Mouse (Mus musculus) limb, embryonic 15.5 days (tissue): Measurements from ENCODE around the gene Vwa7. TPM values are rescaled to one million over a fixed set of nuclear protein-coding genes. Genes with fewer than 3 reads are reported as not detected.
"Not testable (repeated sequence)": the region's sequence is repeated elsewhere in the genome, so short reads cannot be mapped to it uniquely, and the experiment has no call there.

Source experiments
- ATAC-seq: fragments of 200-750 bp; cut with Nextera tagmentation; 2 replicates; pipeline ENCODE4 v1.8.0; 2017; ENCODE audit warnings: low read depth, moderate TSS enrichment; ENCODE audit not compliant: insufficient number of reproducible peaks, low FRiP score, low TSS enrichment
- H3K27ac ChIP-seq: fragments of 300-500 bp; sonication (generic); 2 replicates; pipeline ENCODE4 v1.5.1; 2015; ENCODE audit warnings: moderate library complexity, mild to moderate bottlenecking, inconsistent platforms
- H3K27me3 ChIP-seq: fragments of 300-500 bp; sonication (generic); 2 replicates; pipeline ENCODE4 v1.6.1; 2015; ENCODE audit warnings: inconsistent platforms
- H3K36me3 ChIP-seq: fragments of 300-500 bp; sonication (generic); 2 replicates; pipeline ENCODE4 v1.6.1; 2015; ENCODE audit warnings: inconsistent platforms
- H3K4me1 ChIP-seq: fragments of 300-500 bp; sonication (generic); 2 replicates; pipeline ENCODE4 v1.6.1; 2015; ENCODE audit warnings: inconsistent platforms
- H3K4me2 ChIP-seq: fragments of 300-500 bp; sonication (generic); 2 replicates; pipeline ENCODE4 v1.6.1; 2015; ENCODE audit warnings: mild to moderate bottlenecking, inconsistent platforms
- H3K4me3 ChIP-seq: fragments of 300-500 bp; sonication (generic); 2 replicates; pipeline ENCODE4 v1.5.1; 2015; ENCODE audit warnings: mild to moderate bottlenecking, inconsistent platforms
- H3K9ac ChIP-seq: fragments of 300-500 bp; sonication (generic); 2 replicates; pipeline ENCODE4 v1.6.1; 2015; ENCODE audit warnings: inconsistent platforms
- H3K9me3 ChIP-seq: fragments of 300-500 bp; sonication (generic); 2 replicates; pipeline ENCODE4 v1.6.1; 2016; ENCODE audit warnings: inconsistent platforms
- WGBS: fragments of 180-500 bp; shearing (Covaris S2); methylation state at CpG from one replicate; pipeline ENCODE4 v1.1.7; 2015; 5-methylcytosine and 5-hydroxymethylcytosine counted together
- polyA plus RNA-seq: library from polyadenylated mRNA; unstranded; fragments of >200 nt; fragmentation: Nextera tagmentation; extraction: Ambion mirVana; gene quantifications from 2 replicates; pipeline ENCODE4 v1.2.1, GENCODE M21; 2015

Gene Vwa7
- polyA plus RNA-seq, 1 experiment from 2014 or later: 0.18 TPM

- Histone ChIP-seq H3K9me3 (no peaks in the 10 kb centered on the region), H3K27me3 (no peaks in the 10 kb centered on the region), H3K36me3 (no peaks in the 10 kb centered on the region), H3K4me1 (peaks cover 35% of the 10 kb centered on the region), H3K9ac (no peak overlapping the region), H3K4me3 (no peak overlapping the region), H3K4me2 (no peak overlapping the region), H3K27ac (no peak overlapping the region)
- ATAC-seq: no peak
- 72% methylated on average over 12 of the region's 13 CpGs for WGBS
These were observed 7.9 kb downstream of the Vwa7 start for GRCm38 (mm10) chr17:35024261-35024660.

- H3K27ac ChIP-seq: no peak overlapping the region
- no peak overlapping the region for H3K4me2 ChIP-seq
- 64% methylated on average over 8 of the region's 10 CpGs for WGBS
These were observed 8.5 kb downstream of the Vwa7 start for GRCm38 (mm10) chr17:35024691-35025488.

GRCm38 (mm10) chr17:35026206-35026605 lies 9.8 kb downstream of the Vwa7 start:
- H3K4me3 ChIP-seq: no peak overlapping the region
- H3K4me2 ChIP-seq: peak overlapping the region; percentile 7; the same call in 1 of the 2 replicates
- peaks cover 37% of the 10 kb centered on the region for H3K4me1 ChIP-seq
- ATAC-seq: no peak
- no peaks in the 10 kb centered on the region for H3K9me3 ChIP-seq
- no peaks in the 10 kb centered on the region for H3K36me3 ChIP-seq
- no peaks in the 10 kb centered on the region for H3K27me3 ChIP-seq
- 74% methylated on average over 5 of the region's 5 CpGs for WGBS
- peak overlapping the region; percentile 57; the same call in 1 of the 2 replicates for H3K27ac ChIP-seq
- H3K9ac ChIP-seq: no peak overlapping the region

More at GRCm38 (mm10) chr17:35024691-35025488, 8.5 kb downstream of the Vwa7 start:
- ATAC-seq: no peak
- H3K9ac ChIP-seq: no peak overlapping the region
- H3K27me3 ChIP-seq: no peaks in the 10 kb centered on the region
- H3K4me1 ChIP-seq: peaks cover 37% of the 10 kb centered on the region
- no peaks in the 10 kb centered on the region for H3K9me3 ChIP-seq
- no peak overlapping the region for H3K4me3 ChIP-seq
- H3K36me3 ChIP-seq: no peaks in the 10 kb centered on the region

GRCm38 (mm10) chr17:35027277-35028068 lies 11.1 kb downstream of the Vwa7 start, which contains the start of gene Sapcd1:
Sapcd1 (minus strand) TSS chr17:35028016.
- Histone ChIP-seq H3K27ac (peak within 1 kb of the TSS; percentile 69), H3K27me3 (no peaks in the 10 kb centered on the region), H3K4me2 (peak within 1 kb of the TSS; percentile 31; the same call in 1 of the 2 replicates), H3K4me1 (peaks cover 33% of the 10 kb centered on the region), H3K9ac (no peak within 1 kb of the TSS; the same call in 1 of the 2 replicates), H3K4me3 (peak within 1 kb of the TSS; percentile 14), H3K9me3 (no peaks in the 10 kb centered on the region), H3K36me3 (no peaks in the 10 kb centered on the region)
- ATAC-seq: peak; percentile 67; the same call in 1 of the 2 replicates
- WGBS: 31% methylated on average over 13 of the region's 13 CpGs

- Histone ChIP-seq H3K27me3 (no peaks in the 10 kb centered on the region), H3K27ac (no peak overlapping the region), H3K4me3 (no peak overlapping the region), H3K9ac (no peak overlapping the region), H3K4me1 (peaks cover 33% of the 10 kb centered on the region), H3K9me3 (no peaks in the 10 kb centered on the region), H3K4me2 (no peak overlapping the region), H3K36me3 (no peaks in the 10 kb centered on the region)
- no peak for ATAC-seq
- WGBS: 84% methylated on average over 2 of the region's 2 CpGs
These were observed 11.9 kb downstream of the Vwa7 start for GRCm38 (mm10) chr17:35028315-35028714.

GRCm38 (mm10) chr17:35029691-35030532 lies 13.5 kb downstream of the Vwa7 start:
- WGBS: 38% methylated on average over 19 of the region's 19 CpGs
- Histone ChIP-seq H3K4me3 (no peak overlapping the region), H3K4me2 (no peak overlapping the region), H3K9me3 (no peaks in the 10 kb centered on the region), H3K27me3 (no peaks in the 10 kb centered on the region), H3K27ac (no peak overlapping the region), H3K36me3 (no peaks in the 10 kb centered on the region), H3K9ac (no peak overlapping the region), H3K4me1 (peaks cover 30% of the 10 kb centered on the region)
- ATAC-seq: no peak

- peaks cover 19% of the 10 kb centered on the region for H3K4me1 ChIP-seq
- no peaks in the 10 kb centered on the region for H3K27me3 ChIP-seq
- no peak overlapping the region for H3K4me3 ChIP-seq
- H3K4me2 ChIP-seq: no peak overlapping the region
- H3K9me3 ChIP-seq: no peaks in the 10 kb centered on the region
- H3K36me3 ChIP-seq: no peaks in the 10 kb centered on the region
- no peak for ATAC-seq
- 89% methylated on average over 11 of the region's 11 CpGs for WGBS
- no peak overlapping the region for H3K27ac ChIP-seq
- H3K9ac ChIP-seq: no peak overlapping the region
These were observed 14.9 kb downstream of the Vwa7 start for GRCm38 (mm10) chr17:35031272-35031671.

- Histone ChIP-seq H3K36me3 (no peaks in the 10 kb centered on the region), H3K4me1 (peaks cover 14% of the 10 kb centered on the region), H3K4me3 (no peak overlapping the region), H3K27ac (no peak overlapping the region), H3K4me2 (no peak overlapping the region), H3K9me3 (no peaks in the 10 kb centered on the region), H3K9ac (no peak overlapping the region), H3K27me3 (no peaks in the 10 kb centered on the region)
- 81% methylated on average over 7 of the region's 7 CpGs for WGBS
- no peak for ATAC-seq
These were observed 15.5 kb downstream of the Vwa7 start for GRCm38 (mm10) chr17:35031880-35032279.

GRCm38 (mm10) chr17:35032323-35032870 lies 16.0 kb downstream of the Vwa7 start:
- Histone ChIP-seq H3K9me3 (no peaks in the 10 kb centered on the region), H3K4me3 (no peak overlapping the region), H3K36me3 (no peaks in the 10 kb centered on the region), H3K27me3 (no peaks in the 10 kb centered on the region), H3K9ac (no peak overlapping the region), H3K4me2 (no peak overlapping the region), H3K4me1 (peaks cover 11% of the 10 kb centered on the region), H3K27ac (no peak overlapping the region)
- WGBS: 65% methylated on average over 8 of the region's 8 CpGs
- ATAC-seq: no peak

- H3K27me3 ChIP-seq, H3K4me2 ChIP-seq, H3K27ac ChIP-seq, H3K4me1 ChIP-seq, H3K9ac ChIP-seq, H3K9me3 ChIP-seq, H3K36me3 ChIP-seq, H3K4me3 ChIP-seq, ATAC-seq: not testable (repeated sequence)
- WGBS: 68% methylated on average over 1 of the region's 1 CpGs
These were observed 17.3 kb downstream of the Vwa7 start for GRCm38 (mm10) chr17:35033703-35034102.

- ATAC-seq: no peak
- Histone ChIP-seq H3K9me3 (no peaks in the 10 kb centered on the region), H3K4me3 (no peak overlapping the region), H3K4me1 (0 out of 2 replicates have a peak, but pooled peaks cover 1% of the 10 kb centered on the region), H3K27ac (no peak overlapping the region), H3K27me3 (no peaks in the 10 kb centered on the region), H3K9ac (no peak overlapping the region), H3K4me2 (no peak overlapping the region), H3K36me3 (no peaks in the 10 kb centered on the region)
- WGBS: 64% methylated on average over 6 of the region's 6 CpGs
These were observed 18.5 kb downstream of the Vwa7 start for GRCm38 (mm10) chr17:35034896-35035295.
